Mouse (Mus musculus) small intestine, adult 2 months (tissue): ENCODE results near the gene Mttp. TPM values are rescaled to one million over a fixed set of nuclear protein-coding genes. Genes with fewer than 3 reads are reported as not detected.

Source experiments
- H3K27ac ChIP-seq: fragments of 200-500 bp; 2 replicates; pipeline ENCODE4 v1.5.1; 2012; ENCODE audit warnings: low read depth, low read length, control low read depth, inconsistent platforms; ENCODE audit not compliant: insufficient read depth
- H3K27me3 ChIP-seq: fragments of 200-500 bp; 2 replicates; pipeline ENCODE4 v1.6.1; 2012; ENCODE audit warnings: mild to moderate bottlenecking, moderate library complexity, low read length, inconsistent platforms; ENCODE audit not compliant: control insufficient read depth, insufficient read depth
- H3K36me3 ChIP-seq: fragments of 200-500 bp; 2 replicates; pipeline ENCODE4 v1.6.1; 2012; ENCODE audit warnings: mild to moderate bottlenecking, low read length, control low read depth, inconsistent platforms; ENCODE audit not compliant: control insufficient read depth, insufficient read depth
- H3K4me1 ChIP-seq: fragments of 200-500 bp; 2 replicates; pipeline ENCODE4 v1.6.1; 2012; ENCODE audit warnings: low read length, inconsistent platforms, mixed read lengths; ENCODE audit not compliant: control insufficient read depth, insufficient read depth, insufficient read length
- H3K4me3 ChIP-seq: fragments of 200-500 bp; 2 replicates; pipeline ENCODE4 v1.5.1; 2012; ENCODE audit warnings: low read depth, mild to moderate bottlenecking, control low read depth, inconsistent platforms, low read length, moderate library complexity
- CTCF ChIP-seq: fragments of 200-500 bp; IDR thresholded peaks from 2 replicates; pipeline ENCODE4 v1.5.1; 2012; ENCODE audit warnings: low read depth, mild to moderate bottlenecking, control low read depth, inconsistent platforms, low read length, moderate library complexity, mixed read lengths; ENCODE audit not compliant: insufficient replicate concordance, insufficient read length; ENCODE audit errors: extremely low read depth
- POLR2A ChIP-seq: fragments of 200-500 bp; IDR thresholded peaks from 2 replicates; pipeline ENCODE4 v1.6.1; 2012; ENCODE audit warnings: low read depth, mild to moderate bottlenecking, control low read depth, inconsistent platforms, low read length, moderate library complexity
- WGBS: fragments of 180-500 bp; shearing (Covaris S2); methylation state at CpG from one replicate; pipeline ENCODE4 v1.1.7; 2018; 5-methylcytosine and 5-hydroxymethylcytosine counted together
- polyA plus RNA-seq: library from polyadenylated mRNA; depleted of rRNA; stranded (reverse); fragments of >200 nt; gene quantifications from 2 replicates; pipeline ENCODE4 v1.2.3, GENCODE M21; 2012

The Mttp gene
- polyA plus RNA-seq, 1 experiment: 108 TPM

GRCm38 (mm10) chr3:138063731-138064329 lies 80.9 kb downstream of the Mttp start:
- no peak overlapping the region for H3K4me3 ChIP-seq
- no peak overlapping the region for H3K27ac ChIP-seq
- 47% methylated on average over 14 of the region's 14 CpGs for WGBS
- TF ChIP-seq POLR2A (no peak), CTCF (no peak)
- no peaks in the 10 kb centered on the region for H3K27me3 ChIP-seq
- no peaks in the 10 kb centered on the region for H3K36me3 ChIP-seq
- peaks cover 2% of the 10 kb centered on the region for H3K4me1 ChIP-seq

GRCm38 (mm10) chr3:138062673-138063072 lies 82.1 kb downstream of the Mttp start:
- H3K4me1 ChIP-seq: peaks cover 2% of the 10 kb centered on the region
- no peak overlapping the region for H3K27ac ChIP-seq
- TF ChIP-seq CTCF (no peak), POLR2A (no peak)
- no peak overlapping the region for H3K4me3 ChIP-seq
- no peaks in the 10 kb centered on the region for H3K27me3 ChIP-seq
- H3K36me3 ChIP-seq: no peaks in the 10 kb centered on the region
- 78% methylated on average over 4 of the region's 4 CpGs for WGBS

GRCm38 (mm10) chr3:138061205-138061911 lies 83.4 kb downstream of the Mttp start:
- Histone ChIP-seq H3K27ac (no peak overlapping the region), H3K36me3 (no peaks in the 10 kb centered on the region), H3K27me3 (no peaks in the 10 kb centered on the region), H3K4me1 (peaks cover 2% of the 10 kb centered on the region), H3K4me3 (no peak overlapping the region)
- WGBS: 71% methylated on average over 9 of the region's 9 CpGs
- no peak for TF ChIP-seq CTCF
- TF ChIP-seq POLR2A: no peak

GRCm38 (mm10) chr3:138060429-138060828 lies 84.3 kb downstream of the Mttp start:
- H3K4me1 ChIP-seq: peaks cover 2% of the 10 kb centered on the region; the same call in 1 of the 2 replicates
- H3K27ac ChIP-seq: no peak overlapping the region
- no peak for TF ChIP-seq CTCF
- TF ChIP-seq POLR2A: no peak
- WGBS: 94% methylated on average over 7 of the region's 7 CpGs
- no peak overlapping the region for H3K4me3 ChIP-seq
- no peaks in the 10 kb centered on the region for H3K27me3 ChIP-seq
- no peaks in the 10 kb centered on the region for H3K36me3 ChIP-seq

GRCm38 (mm10) chr3:138058226-138058625 lies 86.5 kb downstream of the Mttp start:
- H3K27ac ChIP-seq: no peak overlapping the region
- no peak overlapping the region for H3K4me3 ChIP-seq
- no peaks in the 10 kb centered on the region for H3K36me3 ChIP-seq
- H3K4me1 ChIP-seq: peaks cover 2% of the 10 kb centered on the region; the same call in 1 of the 2 replicates
- WGBS: 65% methylated on average over 4 of the region's 4 CpGs
- no peaks in the 10 kb centered on the region for H3K27me3 ChIP-seq
- TF ChIP-seq POLR2A: no peak
- TF ChIP-seq CTCF: no peak

- TF ChIP-seq POLR2A (no peak), CTCF (no peak)
- Histone ChIP-seq H3K36me3 (no peaks in the 10 kb centered on the region), H3K27me3 (no peaks in the 10 kb centered on the region), H3K4me3 (no peak overlapping the region), H3K27ac (no peak overlapping the region), H3K4me1 (peaks cover 2% of the 10 kb centered on the region; the same call in 1 of the 2 replicates)
- WGBS: 70% methylated on average over 7 of the region's 7 CpGs
Measured at GRCm38 (mm10) chr3:138056976-138057375, 87.8 kb downstream of the Mttp start.

- Histone ChIP-seq H3K4me3 (no peak overlapping the region), H3K4me1 (no peaks in the 10 kb centered on the region), H3K27ac (no peak overlapping the region), H3K36me3 (no peaks in the 10 kb centered on the region), H3K27me3 (no peaks in the 10 kb centered on the region)
- TF ChIP-seq CTCF (no peak), POLR2A (no peak)
- 40% methylated on average over 4 of the region's 4 CpGs for WGBS
Measured at GRCm38 (mm10) chr3:138053969-138054368, 90.8 kb downstream of the Mttp start.
